Mouse (Mus musculus): Measurements from ENCODE around the gene Cpt1c. TPM values are rescaled to one million over a fixed set of nuclear protein-coding genes. Genes with fewer than 3 reads are reported as not detected.

Gene Cpt1c
- polyA plus RNA-seq, 1 experiment from 2014 or later: 11.1 TPM

DNA sequence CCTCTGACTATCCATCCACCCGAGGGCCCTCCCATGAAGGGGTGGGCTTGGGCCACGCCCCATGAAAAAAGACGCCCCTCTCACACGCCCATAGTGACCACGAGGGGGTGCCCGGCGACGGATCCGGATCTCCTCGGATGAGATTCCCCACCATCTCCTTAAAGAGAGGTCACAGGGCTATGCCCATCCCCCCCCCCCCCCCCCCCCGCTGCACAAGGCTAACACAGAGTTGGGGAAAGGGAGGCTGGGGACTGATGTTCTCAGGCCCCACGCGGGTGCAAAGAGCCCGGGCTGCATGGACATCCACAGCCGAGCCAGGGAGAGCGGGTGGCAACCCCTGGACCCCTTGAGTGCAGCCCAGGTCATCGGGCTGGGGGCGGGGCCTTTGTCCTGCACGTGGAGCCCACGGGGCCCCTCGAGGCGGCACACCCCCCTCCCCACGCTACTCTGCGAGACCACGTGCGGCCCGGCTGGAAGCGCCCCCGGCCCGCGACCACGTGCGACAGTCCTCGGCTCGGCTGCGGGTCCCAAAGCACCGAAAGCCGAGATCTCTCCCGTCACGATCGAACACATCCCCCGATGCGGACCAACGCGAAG is 11.0 kb upstream of the Cpt1c start:
- H3K4me2 ChIP-seq (ENCODE audit: low read length): peak overlapping the region; percentile 78
- ATAC-seq (ENCODE audit: insufficient number of reproducible peaks, insufficient read depth, low FRiP score, low read depth): peak; percentile 5
- H3K36me3 ChIP-seq (ENCODE audit: control insufficient read depth, insufficient read depth, low read length): peaks cover 48% of the 10 kb centered on the region
- no peaks in the 10 kb centered on the region for H3K27me3 ChIP-seq (ENCODE audit: control insufficient read depth, insufficient read depth, low read length)
- peaks cover 12 to 29% of the 10 kb centered on the region in 2 experiments for H3K4me1 ChIP-seq (ENCODE audit: control insufficient read depth in 2 of 2, insufficient read depth in 2 of 2, low read length in 2 of 2)
- H3K9me3 ChIP-seq (ENCODE audit: control insufficient read depth, low read length): no peaks in the 10 kb centered on the region
- under 1% methylated on average over 42 of the region's 45 CpGs for WGBS
- peak overlapping the region; percentile 99 for H3K9ac ChIP-seq (ENCODE audit: low read length)
- H3K27ac ChIP-seq (replicated peaks in 1 of 2; ENCODE audit: control insufficient read depth in 1 of 2, insufficient read depth in 1 of 2, low read depth in 2 of 2, low read length in 2 of 2): peak overlapping the region; percentile 70 to 96
- peak overlapping the region; percentile 64 to 96 for H3K4me3 ChIP-seq (ENCODE audit: control insufficient read depth in 1 of 2, insufficient read depth in 1 of 2, low read depth in 1 of 2, low read length in 2 of 2)

DNA sequence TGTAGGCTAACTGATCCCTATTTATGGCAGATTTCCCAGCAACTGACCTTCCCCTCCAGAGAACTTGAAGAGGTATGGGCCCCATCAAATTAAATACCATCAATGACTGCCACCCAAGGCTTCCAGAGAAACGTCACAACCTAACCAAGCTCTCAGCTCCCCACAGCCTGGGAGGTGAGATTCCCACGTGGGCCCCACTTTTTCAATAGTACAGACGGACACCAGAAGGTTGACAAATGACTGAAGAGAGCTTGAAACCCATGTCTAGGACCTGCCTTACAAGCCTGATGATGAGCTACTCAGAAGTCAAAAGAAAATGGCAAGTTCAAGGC is 10.1 kb upstream of the Cpt1c start:
- Histone ChIP-seq H3K9me3 (ENCODE audit: control insufficient read depth, low read length) (no peaks in the 10 kb centered on the region), H3K4me1 (ENCODE audit: control insufficient read depth in 2 of 2, insufficient read depth in 2 of 2, low read length in 2 of 2) (peaks cover 12 to 29% of the 10 kb centered on the region in 2 experiments), H3K9ac (ENCODE audit: low read length) (peak overlapping the region; percentile 99), H3K27me3 (ENCODE audit: control insufficient read depth, insufficient read depth, low read length) (no peaks in the 10 kb centered on the region), H3K27ac (replicated peaks in 1 of 2; ENCODE audit: control insufficient read depth in 1 of 2, insufficient read depth in 1 of 2, low read depth in 2 of 2, low read length in 2 of 2) (peak overlapping the region in 1 of 2 experiments; percentile 96; a peak in 2 of 4 replicates), H3K4me3 (ENCODE audit: control insufficient read depth in 1 of 2, insufficient read depth in 1 of 2, low read depth in 1 of 2, low read length in 2 of 2) (peak overlapping the region; percentile 0 to 96; a peak in 3 of 4 replicates), H3K4me2 (ENCODE audit: low read length) (peak overlapping the region; percentile 78), H3K36me3 (ENCODE audit: control insufficient read depth, insufficient read depth, low read length) (peaks cover 49% of the 10 kb centered on the region)
- WGBS: 46% methylated on average over 3 of the region's 3 CpGs
- ATAC-seq (ENCODE audit: insufficient number of reproducible peaks, insufficient read depth, low FRiP score, low read depth): no peak

DNA sequence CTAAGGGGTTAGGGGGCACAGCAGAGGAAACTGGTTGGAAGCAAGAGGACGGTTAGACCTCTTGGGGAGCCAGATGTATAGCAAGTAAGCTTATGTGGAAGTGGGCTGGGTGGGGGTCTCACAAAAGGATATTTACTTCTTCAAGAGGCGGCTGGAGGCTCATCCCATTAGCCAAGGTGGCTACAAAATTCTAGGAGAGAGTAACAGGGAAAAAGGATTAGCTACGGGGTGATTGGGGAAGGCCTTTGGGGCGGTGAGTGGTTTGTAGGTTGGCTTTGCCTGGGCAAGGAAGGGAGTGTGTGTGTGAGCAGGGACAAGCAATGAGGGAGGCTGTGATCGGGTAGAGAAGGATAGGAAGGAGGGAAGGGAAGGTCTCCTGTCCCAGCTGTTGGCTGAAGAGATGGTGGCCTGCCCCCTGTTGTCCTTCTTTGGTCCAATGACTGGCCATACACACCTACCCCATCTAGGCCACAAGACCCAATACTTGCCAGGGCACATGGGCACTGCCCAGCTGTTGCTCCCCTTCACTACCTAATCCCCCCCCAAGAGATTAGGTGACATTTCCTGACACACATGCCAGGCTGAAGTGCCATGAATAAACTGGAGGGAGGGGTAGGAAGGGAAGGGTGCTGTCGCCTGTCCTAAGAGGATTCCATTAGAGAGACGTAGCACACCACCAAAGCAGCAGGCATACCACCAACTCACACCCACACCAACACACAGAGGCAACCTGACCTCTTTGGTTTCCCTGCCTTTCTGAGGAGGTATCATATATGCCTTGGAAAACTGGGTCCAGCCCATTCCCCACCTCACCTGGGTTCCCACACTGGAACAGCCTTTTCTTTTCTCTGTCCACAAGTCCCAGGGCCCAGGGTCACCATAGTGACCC is 9.5 kb upstream of the Cpt1c start:
- Histone ChIP-seq H3K27ac (replicated peaks in 1 of 2; ENCODE audit: control insufficient read depth in 1 of 2, insufficient read depth in 1 of 2, low read depth in 2 of 2, low read length in 2 of 2) (peak overlapping the region in 1 of 2 experiments; percentile 96; a peak in 2 of 4 replicates), H3K4me3 (ENCODE audit: control insufficient read depth in 1 of 2, insufficient read depth in 1 of 2, low read depth in 1 of 2, low read length in 2 of 2) (peak overlapping the region in 1 of 2 experiments; percentile 96; a peak in 1 of 4 replicates), H3K4me2 (ENCODE audit: low read length) (peak overlapping the region; percentile 78; the same call in 1 of the 2 replicates), H3K36me3 (ENCODE audit: control insufficient read depth, insufficient read depth, low read length) (peaks cover 50% of the 10 kb centered on the region), H3K4me1 (ENCODE audit: control insufficient read depth in 2 of 2, insufficient read depth in 2 of 2, low read length in 2 of 2) (peaks cover 12 to 29% of the 10 kb centered on the region in 2 experiments), H3K27me3 (ENCODE audit: control insufficient read depth, insufficient read depth, low read length) (no peaks in the 10 kb centered on the region), H3K9me3 (ENCODE audit: control insufficient read depth, low read length) (no peaks in the 10 kb centered on the region), H3K9ac (ENCODE audit: low read length) (peak overlapping the region; percentile 99)
- no peak for ATAC-seq (ENCODE audit: insufficient number of reproducible peaks, insufficient read depth, low FRiP score, low read depth)
- WGBS: 68% methylated on average over 7 of the region's 7 CpGs

DNA sequence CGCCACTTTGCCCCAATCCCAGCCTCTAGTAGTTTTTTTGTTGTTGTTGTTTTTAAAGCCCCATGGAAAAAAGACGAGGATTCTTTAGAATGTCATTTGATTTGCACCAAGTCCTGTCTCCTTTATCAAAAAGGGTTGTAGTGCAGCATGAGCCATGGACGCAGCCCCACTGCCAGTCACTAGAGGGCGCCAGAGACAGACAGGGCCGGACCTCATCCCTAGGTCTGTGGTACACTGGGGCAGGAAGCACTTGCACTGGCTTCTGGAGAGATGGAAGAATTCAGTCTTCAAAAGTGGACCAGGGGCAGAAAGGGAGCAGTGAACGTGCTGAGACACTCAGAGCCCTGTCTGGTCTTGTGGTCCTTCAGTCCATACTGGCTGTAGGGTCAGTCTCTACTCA is 8.4 kb upstream of the Cpt1c start:
- H3K4me3 ChIP-seq (ENCODE audit: control insufficient read depth in 1 of 2, insufficient read depth in 1 of 2, low read depth in 1 of 2, low read length in 2 of 2): no peak overlapping the region
- no peak for ATAC-seq (ENCODE audit: insufficient number of reproducible peaks, insufficient read depth, low FRiP score, low read depth)
- H3K36me3 ChIP-seq (ENCODE audit: control insufficient read depth, insufficient read depth, low read length): peaks cover 59% of the 10 kb centered on the region
- WGBS: 34% methylated on average over 6 of the region's 6 CpGs
- H3K9ac ChIP-seq (ENCODE audit: low read length): no peak overlapping the region
- peaks cover 10 to 22% of the 10 kb centered on the region in 2 experiments for H3K4me1 ChIP-seq (ENCODE audit: control insufficient read depth in 2 of 2, insufficient read depth in 2 of 2, low read length in 2 of 2)
- H3K27ac ChIP-seq (replicated peaks in 1 of 2; ENCODE audit: control insufficient read depth in 1 of 2, insufficient read depth in 1 of 2, low read depth in 2 of 2, low read length in 2 of 2): 0 out of 4 replicates have a peak overlapping the region, but pooled peaks of 1 of the 2 experiments have one; percentile 26
- H3K27me3 ChIP-seq (ENCODE audit: control insufficient read depth, insufficient read depth, low read length): no peaks in the 10 kb centered on the region
- no peaks in the 10 kb centered on the region for H3K9me3 ChIP-seq (ENCODE audit: control insufficient read depth, low read length)
- H3K4me2 ChIP-seq (ENCODE audit: low read length): no peak overlapping the region

DNA sequence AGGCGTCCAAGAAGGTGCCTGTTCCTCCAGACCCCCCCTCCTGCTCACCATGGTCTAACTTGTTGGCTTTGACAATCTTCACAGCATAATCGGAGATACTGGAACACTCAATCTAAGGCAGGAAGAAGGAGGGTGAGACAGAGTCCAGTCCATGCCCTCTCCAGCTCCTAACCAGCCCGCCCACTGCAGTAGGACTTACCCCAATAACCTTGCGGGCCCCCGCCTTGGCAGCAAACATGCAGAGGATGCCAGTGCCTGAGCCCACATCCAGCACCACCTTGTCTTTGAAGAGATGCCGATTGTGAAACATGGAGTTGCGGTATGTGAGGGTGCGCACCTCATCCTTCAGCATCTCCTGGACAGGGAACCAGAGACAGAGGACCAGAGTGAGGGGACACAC is 6.9 kb upstream of the Cpt1c start:
- no peaks in the 10 kb centered on the region for H3K9me3 ChIP-seq (ENCODE audit: control insufficient read depth, low read length)
- no peak overlapping the region for H3K27ac ChIP-seq (replicated peaks in 1 of 2; ENCODE audit: control insufficient read depth in 1 of 2, insufficient read depth in 1 of 2, low read depth in 2 of 2, low read length in 2 of 2)
- no peak for ATAC-seq (ENCODE audit: insufficient number of reproducible peaks, insufficient read depth, low FRiP score, low read depth)
- H3K36me3 ChIP-seq (ENCODE audit: control insufficient read depth, insufficient read depth, low read length): peaks cover 74% of the 10 kb centered on the region
- 96% methylated on average over 8 of the region's 8 CpGs for WGBS
- peaks cover 7 to 18% of the 10 kb centered on the region in 2 experiments for H3K4me1 ChIP-seq (ENCODE audit: control insufficient read depth in 2 of 2, insufficient read depth in 2 of 2, low read length in 2 of 2)
- H3K4me3 ChIP-seq (ENCODE audit: control insufficient read depth in 1 of 2, insufficient read depth in 1 of 2, low read depth in 1 of 2, low read length in 2 of 2): no peak overlapping the region
- H3K9ac ChIP-seq (ENCODE audit: low read length): no peak overlapping the region
- H3K27me3 ChIP-seq (ENCODE audit: control insufficient read depth, insufficient read depth, low read length): no peaks in the 10 kb centered on the region
- no peak overlapping the region for H3K4me2 ChIP-seq (ENCODE audit: low read length)

DNA sequence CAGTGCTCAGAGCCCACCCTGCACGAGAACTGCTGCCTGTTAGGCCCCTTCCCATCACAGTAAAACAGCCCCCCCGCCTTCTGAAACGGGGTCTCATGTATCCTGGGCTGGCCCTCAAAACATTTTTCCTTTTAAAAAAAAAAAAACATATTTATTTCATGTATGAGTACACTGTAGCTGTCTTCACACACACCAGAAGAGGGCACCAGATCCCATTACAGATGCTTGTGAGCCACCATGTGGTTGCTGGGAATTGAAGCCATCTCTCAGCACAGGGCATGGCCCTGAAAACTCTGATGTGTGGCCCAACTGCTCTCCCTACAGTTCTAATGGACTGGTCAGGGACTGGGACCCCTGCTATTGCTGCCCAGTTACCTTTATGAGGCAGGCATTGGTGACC is 3.6 kb upstream of the Cpt1c start:
- H3K9me3 ChIP-seq (ENCODE audit: control insufficient read depth, low read length): no peaks in the 10 kb centered on the region
- ATAC-seq (ENCODE audit: insufficient number of reproducible peaks, insufficient read depth, low FRiP score, low read depth): no peak
- H3K36me3 ChIP-seq (ENCODE audit: control insufficient read depth, insufficient read depth, low read length): peaks cover 78% of the 10 kb centered on the region
- peaks cover 0 to 14% of the 10 kb centered on the region in 2 experiments; a peak in 1 of 4 replicates for H3K4me1 ChIP-seq (ENCODE audit: control insufficient read depth in 2 of 2, insufficient read depth in 2 of 2, low read length in 2 of 2)
- no peak overlapping the region for H3K9ac ChIP-seq (ENCODE audit: low read length)
- H3K27me3 ChIP-seq (ENCODE audit: control insufficient read depth, insufficient read depth, low read length): no peaks in the 10 kb centered on the region
- 93% methylated on average over 3 of the region's 3 CpGs for WGBS
- no peak overlapping the region for H3K4me2 ChIP-seq (ENCODE audit: low read length)
- H3K27ac ChIP-seq (replicated peaks in 1 of 2; ENCODE audit: control insufficient read depth in 1 of 2, insufficient read depth in 1 of 2, low read depth in 2 of 2, low read length in 2 of 2): no peak overlapping the region
- no peak overlapping the region for H3K4me3 ChIP-seq (ENCODE audit: control insufficient read depth in 1 of 2, insufficient read depth in 1 of 2, low read depth in 1 of 2, low read length in 2 of 2)

DNA sequence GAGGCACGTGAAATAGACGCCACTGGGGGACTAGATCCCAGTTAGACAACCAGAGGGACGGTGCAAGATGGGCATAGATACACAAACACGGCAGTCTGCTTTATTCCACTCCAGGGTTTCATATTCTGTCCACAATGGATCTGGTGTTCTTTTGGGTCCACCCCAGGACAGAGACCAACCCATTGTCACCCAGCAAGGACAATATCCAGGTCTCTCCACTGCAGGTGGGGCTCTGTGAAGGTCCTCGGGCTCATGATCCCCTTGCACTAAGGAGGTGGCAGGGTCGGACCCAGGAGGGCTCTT is 417 bp upstream of the Cpt1c start:
- WGBS: 21% methylated on average over 6 of the region's 6 CpGs
- no peak for ATAC-seq (ENCODE audit: insufficient number of reproducible peaks, insufficient read depth, low FRiP score, low read depth)
- no peaks in the 10 kb centered on the region for H3K9me3 ChIP-seq (ENCODE audit: control insufficient read depth, low read length)
- no peak overlapping the region for H3K27ac ChIP-seq (replicated peaks in 1 of 2; ENCODE audit: control insufficient read depth in 1 of 2, insufficient read depth in 1 of 2, low read depth in 2 of 2, low read length in 2 of 2)
- no peak overlapping the region for H3K4me3 ChIP-seq (ENCODE audit: control insufficient read depth in 1 of 2, insufficient read depth in 1 of 2, low read depth in 1 of 2, low read length in 2 of 2)
- peaks cover 46% of the 10 kb centered on the region for H3K36me3 ChIP-seq (ENCODE audit: control insufficient read depth, insufficient read depth, low read length)
- H3K4me2 ChIP-seq (ENCODE audit: low read length): peak overlapping the region; percentile 80
- peaks cover 4 to 23% of the 10 kb centered on the region in 2 experiments; a peak in 3 of 4 replicates for H3K4me1 ChIP-seq (ENCODE audit: control insufficient read depth in 2 of 2, insufficient read depth in 2 of 2, low read length in 2 of 2)
- H3K27me3 ChIP-seq (ENCODE audit: control insufficient read depth, insufficient read depth, low read length): no peaks in the 10 kb centered on the region
- no peak overlapping the region for H3K9ac ChIP-seq (ENCODE audit: low read length)
